Mouse (Mus musculus): Measurements from ENCODE around the gene Rbfox2.
"Not testable (repeated sequence)": the region's sequence is repeated elsewhere in the genome, so short reads cannot be mapped to it uniquely, and the experiment has no call there.

Gene Rbfox2

DNA sequence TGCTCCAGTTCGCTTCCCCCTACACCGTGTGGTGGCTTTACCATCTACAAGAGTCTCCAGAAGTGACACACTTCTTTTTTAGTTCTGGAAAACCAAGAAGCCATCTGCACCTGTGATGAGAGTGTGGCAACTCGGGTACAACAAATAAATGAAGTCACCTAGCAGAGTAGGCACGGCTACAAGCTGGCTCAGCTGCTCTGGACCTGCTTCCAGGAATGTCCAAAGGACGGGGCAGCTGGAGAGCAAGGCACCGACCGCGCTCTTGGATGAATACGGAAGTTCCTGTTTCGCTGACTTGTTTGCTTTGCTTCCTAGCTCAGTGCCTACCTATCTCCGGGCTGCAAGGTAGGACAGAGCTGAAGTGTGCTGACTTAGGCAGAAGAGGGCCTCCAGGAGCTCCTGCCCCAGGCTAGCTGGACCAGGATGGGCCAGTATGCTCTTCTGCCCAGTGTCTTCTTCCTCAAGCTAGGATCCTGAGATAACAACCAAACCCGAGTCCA, 22.9 kb upstream of the Rbfox2 start:
- no peak for DNase-seq

DNA sequence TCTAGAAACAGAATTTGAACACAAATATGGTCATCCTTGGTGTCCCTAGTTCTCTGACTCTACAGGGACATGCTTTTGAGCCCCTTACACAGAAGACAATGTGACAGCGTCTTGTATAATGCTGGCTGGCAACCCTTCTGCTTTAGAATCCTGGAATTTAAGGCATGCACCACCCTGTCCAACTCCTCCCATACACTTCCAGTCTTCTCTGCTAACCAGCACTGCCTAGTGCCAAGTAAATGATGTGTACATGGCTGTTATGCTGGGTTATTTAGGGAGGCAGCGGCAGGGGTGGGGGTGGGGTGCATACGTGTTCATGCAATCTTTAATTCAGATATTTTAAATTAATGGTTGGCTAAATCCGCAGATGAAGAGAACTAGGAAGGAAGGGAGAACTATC, 19.6 kb upstream of the Rbfox2 start:
- no peak for DNase-seq

DNA sequence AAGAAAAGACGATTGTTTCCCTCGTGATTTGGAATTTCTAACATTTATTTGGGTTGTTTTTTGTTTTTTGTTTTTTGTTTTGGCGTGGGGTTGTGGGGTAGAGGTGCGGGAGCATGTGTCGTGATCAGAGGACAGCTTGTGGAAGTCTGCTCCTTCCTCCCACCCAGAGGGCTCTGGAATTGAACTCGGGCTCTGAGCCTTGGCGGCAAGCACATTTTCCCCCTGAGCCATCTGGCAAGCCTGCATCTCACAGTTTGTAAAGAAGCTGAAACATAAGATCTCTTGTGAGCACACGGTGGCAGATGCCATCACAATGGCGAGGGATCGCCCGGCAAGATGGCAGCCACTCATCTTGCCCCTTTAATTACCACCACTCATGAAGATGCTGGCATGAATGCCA, 17.6 kb upstream of the Rbfox2 start:
- no peak for DNase-seq

GRCm38 (mm10) chr15:77323226-77323625, 16.4 kb upstream of the Rbfox2 start:
- no peak for DNase-seq

DNA sequence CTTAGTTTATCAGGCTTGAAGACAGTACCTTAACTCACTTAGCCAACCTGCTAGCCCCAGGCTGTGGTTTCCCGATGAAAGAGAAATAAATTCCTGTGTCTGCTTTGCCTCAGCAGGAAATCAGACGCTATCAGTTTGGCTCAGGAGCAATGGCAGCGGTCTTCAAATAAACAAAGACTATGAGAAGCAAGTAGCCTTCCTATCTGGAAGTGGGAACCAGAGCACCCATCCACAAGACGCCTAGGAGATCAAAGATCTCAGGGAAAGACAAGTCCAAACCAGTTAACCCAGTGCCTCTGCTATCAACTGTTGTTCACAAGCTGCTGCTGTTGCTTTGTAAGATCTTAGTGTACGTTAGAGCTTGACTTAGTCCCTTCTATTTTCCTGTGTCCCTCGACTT, 6.9 kb upstream of the Rbfox2 start:
- no peak for DNase-seq

DNA sequence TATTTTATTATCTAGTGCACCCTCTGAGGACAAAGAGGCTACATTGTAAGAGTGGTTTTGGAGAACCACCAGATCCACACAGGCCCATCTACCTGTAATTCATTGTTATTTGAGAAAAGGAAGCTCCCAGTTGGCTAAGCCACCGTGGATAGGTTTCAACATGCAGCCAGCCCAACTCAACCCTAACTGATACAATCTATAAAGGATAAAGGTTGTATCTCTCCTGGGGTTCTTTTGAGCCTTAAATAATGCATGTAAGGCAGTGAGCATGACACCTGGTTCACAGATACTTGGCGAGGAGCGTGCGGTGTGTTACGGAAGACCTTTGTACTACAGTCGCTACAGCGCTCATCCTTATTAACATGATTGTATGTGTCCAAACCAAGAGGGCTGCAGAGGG, 6.0 kb upstream of the Rbfox2 start:
- no peak for DNase-seq

- no peak for DNase-seq
Measured at GRCm38 (mm10) chr15:77307767-77308495, 1.1 kb upstream of the Rbfox2 start.

DNA sequence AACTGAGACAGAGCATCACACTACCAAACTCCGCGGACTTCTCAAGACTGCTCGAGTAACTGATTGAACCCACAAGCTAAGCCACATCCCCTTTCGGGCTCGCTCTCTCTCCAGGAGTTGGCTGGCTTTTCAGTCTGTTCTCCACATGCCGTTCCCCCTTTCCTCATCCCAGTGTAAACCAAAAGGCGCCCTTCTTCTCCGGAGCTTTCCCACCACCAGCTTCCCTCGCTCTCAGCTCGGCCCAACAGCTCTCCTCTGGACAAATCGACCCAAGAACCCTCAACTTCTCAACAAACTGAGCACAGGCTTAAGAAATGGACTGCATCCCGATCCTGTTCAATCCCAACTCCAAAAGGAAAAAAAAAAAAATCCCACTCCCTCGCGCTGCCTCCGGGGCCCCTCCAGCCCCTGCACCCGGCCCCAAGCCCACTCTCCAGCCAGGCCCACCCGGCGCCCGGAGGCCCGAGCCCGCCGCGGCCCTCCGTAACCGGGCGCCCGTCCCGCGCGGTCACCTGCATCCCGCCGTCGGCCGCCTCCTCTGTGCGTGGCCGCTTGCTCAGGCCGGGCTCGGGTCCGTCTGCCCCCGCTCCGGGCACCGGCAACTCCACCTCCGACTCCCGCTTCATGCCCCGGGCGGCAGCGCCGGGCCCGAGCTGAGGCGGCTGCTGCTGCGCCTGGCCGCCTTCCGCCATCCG, 805 bp downstream of the Rbfox2 start:
- peak; percentile 3 for DNase-seq

DNA sequence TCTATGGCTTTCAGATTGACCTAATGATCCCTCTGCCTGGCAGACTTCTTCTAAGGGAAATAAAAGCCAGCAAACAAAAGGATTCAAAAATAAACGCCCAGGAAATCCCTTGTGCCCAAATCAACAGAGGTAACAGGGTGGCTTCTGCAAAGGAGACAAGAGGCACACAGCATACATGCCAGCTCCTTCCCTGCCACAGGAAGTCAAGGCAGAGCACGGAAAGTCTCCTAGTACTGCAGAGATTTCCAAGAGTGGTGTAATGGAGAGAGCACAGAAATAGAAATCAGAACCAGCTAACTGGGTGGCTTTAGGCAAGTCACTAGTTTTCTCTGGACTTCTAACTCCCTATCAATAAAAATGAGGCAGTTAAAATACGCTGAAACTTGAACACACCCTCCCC, 1.8 kb downstream of the Rbfox2 start:
- no peak for DNase-seq

DNA sequence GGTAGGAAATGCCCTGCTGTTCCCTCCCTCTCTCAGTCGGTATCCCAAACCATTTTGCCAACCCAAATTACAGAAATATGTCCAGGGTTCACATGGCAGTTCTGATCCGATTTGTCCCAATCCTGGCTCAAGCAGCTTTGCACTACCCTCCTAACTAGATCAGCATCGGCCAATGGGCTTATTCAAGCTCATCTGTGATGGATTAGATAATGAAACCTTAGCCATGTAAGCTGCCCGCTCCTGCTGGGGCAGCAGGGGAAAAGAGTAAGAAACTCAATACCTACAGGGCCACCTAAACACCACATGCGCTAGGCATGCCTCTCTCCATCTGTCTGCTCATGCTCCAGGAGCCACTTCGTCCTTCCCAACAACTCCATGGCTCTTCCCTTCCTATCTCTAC, 5.7 kb downstream of the Rbfox2 start:
- no peak for DNase-seq

DNA sequence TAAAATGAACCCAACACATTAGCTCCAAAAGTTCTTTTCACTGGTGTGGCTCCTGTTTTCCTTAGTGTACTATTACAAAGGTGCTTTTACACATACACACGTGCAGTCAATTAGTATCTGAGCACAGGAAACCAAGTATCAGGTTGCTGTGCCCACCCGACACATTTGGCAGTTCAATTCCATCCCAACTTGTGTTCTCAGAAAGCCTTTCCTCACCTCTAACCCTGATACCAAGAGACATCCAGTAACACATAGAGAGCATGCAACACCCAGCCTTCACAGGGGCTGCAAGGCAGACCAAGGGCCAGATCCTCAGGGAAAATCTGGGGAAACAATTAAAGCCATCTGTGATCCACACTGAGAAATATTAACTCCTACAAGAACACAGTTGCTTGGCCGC, 8.2 kb downstream of the Rbfox2 start:
- no peak for DNase-seq

- no peak for DNase-seq
Measured at GRCm38 (mm10) chr15:77296635-77297034, 10.2 kb downstream of the Rbfox2 start.

GRCm38 (mm10) chr15:77293493-77293892, 13.3 kb downstream of the Rbfox2 start:
- DNase-seq, result no peak

DNA sequence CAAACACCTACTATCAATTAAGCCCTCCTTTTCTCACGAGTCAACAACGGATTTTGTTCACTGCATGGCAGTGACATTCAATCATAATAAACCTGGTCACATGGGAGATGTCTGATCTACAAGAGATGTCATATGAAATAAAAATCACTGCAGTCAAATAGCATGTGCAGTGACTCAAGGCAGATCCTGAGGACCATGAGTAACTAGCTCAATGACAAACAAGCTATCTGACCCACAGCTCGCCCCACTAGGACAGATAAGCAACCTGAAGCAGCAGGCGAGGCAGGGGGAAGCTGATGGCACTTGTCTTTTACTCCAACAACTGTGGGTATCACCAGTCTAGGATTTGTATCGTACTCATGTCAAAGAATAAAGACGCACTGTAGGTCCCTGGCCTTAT, 14.4 kb downstream of the Rbfox2 start:
- no peak for DNase-seq

GRCm38 (mm10) chr15:77291471-77291870, 15.3 kb downstream of the Rbfox2 start:
- DNase-seq, result no peak

- DNase-seq, result no peak
Measured at GRCm38 (mm10) chr15:77290352-77290751, 16.5 kb downstream of the Rbfox2 start.

DNA sequence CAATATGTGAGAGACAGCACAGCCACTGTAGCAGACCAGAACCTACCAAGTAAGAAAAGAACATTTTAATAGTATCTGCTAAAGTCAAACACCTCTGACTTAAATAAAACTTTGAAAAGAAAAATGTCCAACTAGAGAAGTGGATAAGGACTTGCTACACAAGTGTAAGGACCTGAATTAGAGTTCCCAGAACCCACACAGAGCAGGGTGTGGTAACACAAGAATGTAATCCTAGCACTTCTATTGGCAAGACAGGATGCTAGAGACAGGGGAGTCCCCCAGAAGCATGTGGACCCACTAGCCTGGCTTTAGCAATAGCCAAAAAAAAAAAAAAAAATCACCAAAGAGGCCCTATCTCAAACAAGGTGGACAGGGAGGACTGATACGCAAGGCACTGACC, 26.7 kb downstream of the Rbfox2 start:
- no peak for DNase-seq

DNA sequence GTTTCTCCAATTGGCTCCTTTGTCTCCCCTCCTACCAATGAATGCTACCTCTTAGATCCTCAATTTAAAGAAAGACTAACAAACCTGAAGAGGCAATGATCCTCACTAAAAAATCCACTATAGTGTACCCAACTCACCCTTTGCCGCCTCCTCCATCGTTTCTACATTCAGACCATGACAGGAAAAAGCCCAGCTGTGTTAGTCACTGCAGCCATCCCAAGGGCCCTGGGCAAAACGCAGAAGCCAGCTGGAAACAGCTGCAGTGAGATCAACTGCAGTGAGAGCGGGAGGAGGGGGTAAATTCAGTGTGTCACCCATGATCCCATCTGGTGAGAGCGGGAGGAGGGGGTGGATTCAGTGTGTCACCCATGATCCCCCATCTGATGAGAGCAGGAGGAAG, 28.0 kb downstream of the Rbfox2 start:
- DNase-seq, result no peak

DNA sequence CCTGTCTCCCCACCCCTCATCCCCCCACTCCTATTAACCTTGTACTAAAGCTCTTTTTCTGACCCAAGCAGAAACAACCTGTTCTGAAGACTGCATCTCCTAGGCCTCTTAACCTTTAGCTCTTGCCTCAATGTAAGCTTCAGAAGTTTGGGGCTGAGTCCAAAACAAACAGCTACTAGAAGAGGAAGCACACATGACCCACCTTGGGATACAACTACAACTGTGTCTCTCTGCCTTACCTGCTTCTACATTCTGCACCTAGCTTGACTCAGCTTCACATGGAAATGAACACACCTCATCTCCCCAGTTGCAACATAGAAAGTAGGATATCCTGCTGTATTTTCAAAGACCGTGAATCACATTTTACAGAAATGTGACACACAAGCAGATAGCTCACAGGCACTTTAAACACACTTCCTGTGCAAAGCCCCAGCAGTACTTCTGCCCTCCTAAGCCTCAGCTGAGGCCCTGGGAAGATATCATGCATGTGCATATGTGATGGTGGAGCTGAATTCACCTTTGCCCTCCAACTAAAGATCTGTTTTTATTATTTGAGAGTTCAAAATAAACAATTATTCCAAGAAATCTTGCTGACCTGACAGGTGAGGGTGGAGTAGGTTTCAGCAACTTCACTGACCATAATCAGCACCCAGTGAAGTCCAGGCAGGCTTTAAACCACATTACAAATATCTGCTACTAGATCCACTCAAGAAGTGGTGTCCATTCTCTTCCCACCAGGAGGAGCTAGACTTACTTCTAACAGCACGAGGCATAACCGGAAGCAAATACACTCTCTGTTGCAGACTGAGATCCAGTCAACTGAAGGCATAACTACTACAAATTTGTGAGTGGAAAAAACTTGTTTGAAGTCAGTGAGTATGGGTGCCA, 29.7 kb downstream of the Rbfox2 start:
- DNase-seq, result no peak

DNA sequence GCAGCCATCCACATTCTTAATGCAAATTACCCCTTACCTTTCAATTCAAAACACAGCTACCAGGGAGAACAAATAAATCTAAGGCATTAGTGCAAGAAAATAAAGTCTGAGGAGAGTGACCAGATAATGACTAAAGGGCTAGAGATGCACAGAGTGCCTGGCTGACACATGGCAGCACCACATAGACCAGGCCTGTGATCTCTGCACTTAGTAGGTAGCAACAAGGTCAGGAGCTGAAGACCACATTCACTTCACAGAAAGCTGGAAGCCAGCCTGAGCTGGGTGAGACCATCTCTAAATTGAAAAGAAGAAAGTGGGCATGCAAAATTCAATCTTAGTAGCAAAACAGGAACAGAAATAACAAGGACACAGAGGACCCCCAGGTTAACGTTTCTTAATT, 30.5 kb downstream of the Rbfox2 start:
- DNase-seq, result no peak

DNA sequence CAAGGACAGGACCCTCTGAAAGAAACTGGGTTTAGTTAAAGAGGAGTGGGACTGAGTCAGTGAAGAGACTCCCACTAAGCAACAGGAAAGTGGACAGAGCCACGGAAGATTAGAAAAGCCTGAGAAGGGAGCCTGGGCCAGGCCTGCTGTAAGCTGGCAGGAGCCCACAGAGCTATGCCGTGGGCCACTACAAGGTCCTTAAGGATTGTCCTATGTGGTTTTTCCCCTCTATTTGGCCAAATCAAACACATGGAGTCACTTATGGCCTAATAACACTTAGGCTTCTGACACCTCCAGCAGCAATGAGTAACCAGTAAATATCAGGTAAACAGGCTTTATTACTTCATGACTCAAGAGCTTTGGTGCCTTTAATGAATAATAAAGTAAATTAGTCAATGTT, 31.2 kb downstream of the Rbfox2 start:
- no peak for DNase-seq

GRCm38 (mm10) chr15:77273947-77274346, 32.9 kb downstream of the Rbfox2 start:
- no peak for DNase-seq

DNA sequence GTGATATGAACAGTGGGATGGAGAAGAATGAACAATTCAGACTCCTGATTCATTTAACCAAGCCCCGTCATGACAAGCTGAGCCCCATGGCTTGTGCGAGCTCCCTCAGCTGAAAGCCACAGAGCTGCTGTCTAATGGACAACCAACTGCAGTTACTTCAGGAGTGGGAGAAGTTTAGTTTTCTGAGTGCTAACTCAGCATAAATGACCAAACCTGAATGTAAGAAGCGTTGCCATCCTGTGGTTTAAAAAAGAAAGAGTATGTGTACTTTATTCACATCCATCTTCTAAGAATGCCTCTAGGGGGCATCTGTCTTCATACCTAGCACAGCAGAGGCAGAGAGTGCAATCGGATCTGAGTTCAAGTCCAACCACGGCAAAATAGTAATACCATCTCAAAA, 35.5 kb downstream of the Rbfox2 start:
- DNase-seq, result no peak

GRCm38 (mm10) chr15:77269496-77269895, 37.3 kb downstream of the Rbfox2 start:
- DNase-seq, result not testable (repeated sequence)

All from thymus, postnatal 14 days (tissue).